Mouse (Mus musculus): ENCODE data around the gene Pdxk. TPM values are rescaled to one million over a fixed set of nuclear protein-coding genes. Genes with fewer than 3 reads are reported as not detected.
A peak's percentile ranks its signal among the peaks of the same experiment; 100 is the strongest.

The Pdxk gene
- polyA plus RNA-seq, 1 experiment from 2014 or later = 10.0 TPM

DNA sequence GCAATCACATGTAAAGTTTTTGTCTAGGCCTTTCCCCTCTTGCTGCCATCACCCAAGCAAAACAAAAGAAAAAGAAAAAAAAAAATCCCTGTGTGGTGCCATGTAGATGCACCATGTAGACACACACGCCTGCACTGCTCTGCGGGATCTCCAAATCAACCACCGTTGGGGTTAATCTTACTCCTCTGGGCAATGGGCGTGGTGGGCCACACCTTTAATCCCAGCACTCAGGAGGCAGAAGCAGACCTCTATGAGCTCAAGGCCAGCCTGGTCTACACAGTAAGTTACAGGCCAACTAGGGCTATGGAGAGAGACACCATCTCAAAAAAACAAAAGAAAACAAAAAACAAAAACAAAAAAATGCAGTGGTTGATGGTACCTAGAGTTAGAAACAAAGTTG lies 57.6 kb downstream of the Pdxk start:
- DNase-seq (ENCODE audit: low spot score) = no peak
- WGBS = 96% methylated on average over 4 of the region's 4 CpGs
- no peaks in the 10 kb centered on the region for H3K9me3 ChIP-seq
- peaks cover 10% of the 10 kb centered on the region for H3K4me1 ChIP-seq (replicated peaks)
- no peak overlapping the region for H3K27ac ChIP-seq
- H3K4me3 ChIP-seq = no peak overlapping the region
- H3K36me3 ChIP-seq = peaks cover 88% of the 10 kb centered on the region
- no peaks in the 10 kb centered on the region for H3K27me3 ChIP-seq (ENCODE audit: insufficient read depth, poor library complexity, severe bottlenecking)

DNA sequence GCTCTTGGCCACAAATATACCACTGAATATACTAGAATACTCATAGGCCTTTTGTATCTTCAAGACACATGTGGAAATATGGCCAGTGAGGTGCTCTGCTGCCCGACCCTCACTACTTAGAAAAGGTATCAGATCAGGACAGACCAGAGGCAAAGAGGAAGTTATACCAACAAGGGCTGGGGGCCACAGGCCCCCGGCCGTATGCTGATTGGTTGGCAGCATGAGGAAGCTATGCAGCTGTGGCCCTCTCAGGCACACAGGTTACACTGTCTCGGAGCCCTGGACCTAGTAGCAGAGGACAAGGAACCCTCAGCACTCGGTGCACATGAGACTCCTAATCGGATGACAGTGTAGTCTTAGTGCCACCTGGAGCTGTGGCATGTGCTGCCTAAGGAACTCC lies 58.6 kb downstream of the Pdxk start:
- no peak for DNase-seq (ENCODE audit: low spot score)
- Histone ChIP-seq H3K27me3 (ENCODE audit: insufficient read depth, poor library complexity, severe bottlenecking) (no peaks in the 10 kb centered on the region), H3K9me3 (no peaks in the 10 kb centered on the region), H3K4me1 (replicated peaks) (peaks cover under 1% of the 10 kb centered on the region; the same call in 1 of the 2 replicates), H3K4me3 (no peak overlapping the region), H3K27ac (no peak overlapping the region), H3K36me3 (peaks cover 97% of the 10 kb centered on the region)
- 95% methylated on average over 6 of the region's 6 CpGs for WGBS

DNA sequence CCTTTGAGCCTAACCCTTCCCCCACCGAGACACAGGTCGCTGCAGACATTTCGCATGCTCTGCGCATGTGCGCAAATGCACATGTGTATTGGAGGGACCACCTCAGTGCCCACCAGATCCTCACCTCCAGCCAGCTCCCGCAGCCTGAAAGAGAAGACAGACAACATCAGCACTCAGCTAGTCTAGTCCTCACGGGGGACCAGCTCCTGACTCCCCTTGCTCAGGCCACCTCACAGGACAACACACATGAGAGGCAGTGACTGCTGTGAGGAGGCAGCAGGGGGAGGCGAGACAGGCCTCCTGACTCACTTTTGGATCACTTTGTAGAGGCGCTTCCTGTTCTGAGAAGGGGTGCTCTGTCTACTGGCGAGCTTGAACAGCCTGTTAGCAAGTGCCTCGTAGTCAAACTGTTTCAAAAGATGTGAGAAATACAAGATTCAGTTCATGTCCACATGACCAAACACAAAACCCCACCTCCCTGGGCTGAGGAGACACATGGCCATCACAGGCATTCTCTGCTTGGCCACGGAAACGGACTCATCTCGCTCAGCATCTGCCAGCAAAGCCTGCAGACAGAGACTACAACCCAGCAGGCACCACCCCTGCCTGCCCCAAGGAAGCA lies 62.4 kb downstream of the Pdxk start:
- Histone ChIP-seq H3K27ac (no peak overlapping the region), H3K4me1 (replicated peaks) (peaks cover 13% of the 10 kb centered on the region), H3K27me3 (ENCODE audit: insufficient read depth, poor library complexity, severe bottlenecking) (0 out of 2 replicates have a peak, but pooled peaks cover 3% of the 10 kb centered on the region), H3K9me3 (no peaks in the 10 kb centered on the region), H3K4me3 (no peak overlapping the region), H3K36me3 (peaks cover 86% of the 10 kb centered on the region)
- DNase-seq (ENCODE audit: low spot score) = no peak
- WGBS = 94% methylated on average over 14 of the region's 14 CpGs

- H3K4me1 ChIP-seq (replicated peaks) = peaks cover 19% of the 10 kb centered on the region
- H3K4me3 ChIP-seq = no peak overlapping the region
- H3K9me3 ChIP-seq = no peaks in the 10 kb centered on the region
- H3K27me3 ChIP-seq (ENCODE audit: insufficient read depth, poor library complexity, severe bottlenecking) = peaks cover 6% of the 10 kb centered on the region; the same call in 1 of the 2 replicates
- H3K27ac ChIP-seq = no peak overlapping the region
- H3K36me3 ChIP-seq = peaks cover 74% of the 10 kb centered on the region
- 87% methylated on average over 2 of the region's 2 CpGs for WGBS
- DNase-seq (ENCODE audit: low spot score) = no peak
These were observed 63.6 kb downstream of the Pdxk start for GRCm38 (mm10) chr10:78401127-78401526.

DNA sequence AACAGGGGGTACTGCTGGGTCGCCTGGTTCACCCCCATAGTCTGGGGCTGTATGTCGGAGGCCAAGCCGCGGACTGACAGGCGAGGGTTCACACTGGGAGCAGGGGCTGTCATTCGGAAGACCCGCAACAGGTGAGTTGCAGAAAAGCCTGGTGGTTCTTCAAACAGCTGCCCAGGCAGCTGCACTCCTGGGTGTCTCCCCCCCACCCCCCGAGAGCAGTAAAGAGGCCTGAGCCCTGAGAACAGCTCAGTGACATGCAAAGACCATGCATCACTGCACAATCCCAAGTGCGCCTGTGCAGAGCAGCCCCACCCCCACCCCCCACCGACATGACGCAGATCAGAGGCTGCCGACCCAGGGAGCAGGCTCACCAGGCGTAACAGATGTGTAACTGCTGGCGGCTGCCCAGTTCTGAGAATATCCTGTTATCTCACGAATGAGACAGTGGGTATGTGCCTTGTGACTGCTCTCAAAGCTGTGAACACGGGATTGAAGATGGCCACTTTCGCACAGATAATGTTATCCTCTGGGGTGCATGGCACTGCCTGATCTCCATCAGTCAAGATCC lies 65.6 kb downstream of the Pdxk start:
- DNase-seq (ENCODE audit: low spot score) = peak; percentile 41
- H3K36me3 ChIP-seq = peaks cover 56% of the 10 kb centered on the region
- H3K27me3 ChIP-seq (ENCODE audit: insufficient read depth, poor library complexity, severe bottlenecking) = peaks cover 6% of the 10 kb centered on the region; the same call in 1 of the 2 replicates
- H3K9me3 ChIP-seq = no peaks in the 10 kb centered on the region
- H3K4me3 ChIP-seq = no peak overlapping the region
- 43% methylated on average over 17 of the region's 17 CpGs for WGBS
- H3K4me1 ChIP-seq (replicated peaks) = peaks cover 27% of the 10 kb centered on the region
- no peak overlapping the region for H3K27ac ChIP-seq

GRCm38 (mm10) chr10:78396625-78396885 lies 68.2 kb downstream of the Pdxk start:
- H3K9me3 ChIP-seq = no peaks in the 10 kb centered on the region
- peaks cover 22% of the 10 kb centered on the region for H3K27me3 ChIP-seq (ENCODE audit: insufficient read depth, poor library complexity, severe bottlenecking)
- H3K4me3 ChIP-seq = 0 out of 2 replicates have a peak overlapping the region, but pooled peaks have one; percentile 27
- H3K36me3 ChIP-seq = peaks cover 30% of the 10 kb centered on the region
- no peak overlapping the region for H3K27ac ChIP-seq
- peaks cover 34% of the 10 kb centered on the region for H3K4me1 ChIP-seq (replicated peaks)
- DNase-seq (ENCODE audit: low spot score) = no peak
- WGBS = 61% methylated on average over 4 of the region's 4 CpGs

- peak overlapping the region; percentile 27 for H3K4me3 ChIP-seq
- DNase-seq (ENCODE audit: low spot score) = peak; percentile 97
- peak overlapping the region; percentile 67 for H3K27ac ChIP-seq
- peaks cover 27% of the 10 kb centered on the region for H3K27me3 ChIP-seq (ENCODE audit: insufficient read depth, poor library complexity, severe bottlenecking)
- WGBS = 5% methylated on average over 17 of the region's 17 CpGs
- peaks cover 24% of the 10 kb centered on the region for H3K36me3 ChIP-seq
- no peaks in the 10 kb centered on the region for H3K9me3 ChIP-seq
- peaks cover 36% of the 10 kb centered on the region for H3K4me1 ChIP-seq (replicated peaks)
These were observed 68.8 kb downstream of the Pdxk start for GRCm38 (mm10) chr10:78395819-78396624.

DNA sequence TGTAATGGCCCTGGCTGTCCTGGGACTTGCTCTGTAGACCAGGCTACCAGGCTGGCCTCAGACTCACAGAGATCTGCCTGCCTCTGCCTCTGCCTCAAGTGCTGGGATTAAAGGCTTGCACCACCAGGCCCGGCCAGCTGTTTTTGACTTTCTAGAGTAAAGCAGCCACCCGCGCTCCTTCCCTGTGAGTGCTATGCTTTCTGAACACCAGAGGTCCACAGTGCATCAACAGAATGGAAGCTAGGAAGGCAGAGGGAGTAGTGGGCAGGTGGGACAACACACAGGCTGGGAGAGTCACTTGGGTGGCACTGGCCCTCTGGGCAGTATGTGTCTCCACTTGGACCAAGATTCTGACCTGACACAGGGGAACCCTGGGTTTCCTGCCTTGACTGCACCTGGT lies 69.4 kb downstream of the Pdxk start:
- Histone ChIP-seq H3K27ac (peak overlapping the region; percentile 67), H3K36me3 (peaks cover 18% of the 10 kb centered on the region), H3K27me3 (ENCODE audit: insufficient read depth, poor library complexity, severe bottlenecking) (peaks cover 33% of the 10 kb centered on the region), H3K9me3 (no peaks in the 10 kb centered on the region), H3K4me1 (replicated peaks) (peaks cover 36% of the 10 kb centered on the region), H3K4me3 (no peak overlapping the region)
- DNase-seq (ENCODE audit: low spot score) = no peak
- 73% methylated on average over 3 of the region's 3 CpGs for WGBS

GRCm38 (mm10) chr10:78392072-78392471 lies 72.7 kb downstream of the Pdxk start:
- peaks cover 23% of the 10 kb centered on the region for H3K4me1 ChIP-seq (replicated peaks)
- H3K27me3 ChIP-seq (ENCODE audit: insufficient read depth, poor library complexity, severe bottlenecking) = peaks cover 55% of the 10 kb centered on the region
- peak; percentile 82 for DNase-seq (ENCODE audit: low spot score)
- 2% methylated on average over 18 of the region's 18 CpGs for WGBS
- H3K4me3 ChIP-seq = peak overlapping the region; percentile 30; the same call in 1 of the 2 replicates
- no peaks in the 10 kb centered on the region for H3K9me3 ChIP-seq
- no peaks in the 10 kb centered on the region for H3K36me3 ChIP-seq
- H3K27ac ChIP-seq = no peak overlapping the region

- DNase-seq (ENCODE audit: low spot score) = no peak
- Histone ChIP-seq H3K9me3 (no peaks in the 10 kb centered on the region), H3K4me1 (replicated peaks) (peaks cover 16% of the 10 kb centered on the region), H3K27me3 (ENCODE audit: insufficient read depth, poor library complexity, severe bottlenecking) (peaks cover 52% of the 10 kb centered on the region), H3K27ac (no peak overlapping the region), H3K36me3 (no peaks in the 10 kb centered on the region), H3K4me3 (no peak overlapping the region)
- WGBS = 9% methylated on average over 4 of the region's 4 CpGs
These were observed 73.7 kb downstream of the Pdxk start for GRCm38 (mm10) chr10:78390982-78391470.

DNA sequence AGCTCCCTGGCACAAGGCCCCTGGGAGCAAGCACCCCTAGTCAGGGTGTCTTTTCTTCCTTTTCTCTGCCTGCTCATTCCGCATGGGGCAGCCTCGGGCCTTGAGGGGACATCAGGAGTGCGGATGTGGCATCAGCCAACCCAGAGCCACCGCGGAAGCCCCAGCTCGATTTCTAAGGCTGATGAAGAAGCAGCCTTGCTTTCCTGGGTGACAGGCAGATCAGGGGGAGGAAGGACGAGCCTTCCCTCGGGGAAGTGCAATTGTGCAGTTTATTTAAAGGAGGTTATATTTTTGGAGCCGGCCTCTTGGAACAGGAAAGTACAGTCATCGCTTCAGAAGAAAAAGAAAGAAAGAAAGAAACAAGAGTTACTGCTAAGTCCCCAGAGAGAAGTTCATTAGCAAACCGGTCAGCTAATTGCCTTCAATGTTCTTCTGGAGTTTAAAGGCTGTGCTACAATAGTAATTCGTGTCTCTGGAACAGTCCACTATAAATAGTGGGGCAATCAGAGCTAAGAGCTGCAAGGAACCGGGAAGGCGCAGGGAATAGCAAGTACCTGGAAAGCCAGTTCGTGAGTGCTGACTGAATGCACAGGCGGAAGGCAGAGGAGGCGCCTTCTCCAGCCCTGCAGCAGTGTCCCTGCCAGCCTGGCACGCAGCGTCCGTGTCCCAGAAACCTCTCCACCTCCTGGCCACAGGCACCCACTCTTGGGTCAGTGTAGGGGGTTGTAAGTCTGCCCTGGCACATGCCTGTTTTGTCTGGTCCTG lies 76.4 kb downstream of the Pdxk start:
- H3K4me3 ChIP-seq = no peak overlapping the region
- DNase-seq (ENCODE audit: low spot score) = no peak
- H3K27ac ChIP-seq = no peak overlapping the region
- H3K27me3 ChIP-seq (ENCODE audit: insufficient read depth, poor library complexity, severe bottlenecking) = peaks cover 52% of the 10 kb centered on the region
- H3K36me3 ChIP-seq = no peaks in the 10 kb centered on the region
- WGBS = 73% methylated on average over 20 of the region's 20 CpGs
- no peaks in the 10 kb centered on the region for H3K9me3 ChIP-seq
- peaks cover 9% of the 10 kb centered on the region; the same call in 1 of the 2 replicates for H3K4me1 ChIP-seq (replicated peaks)

Measured in hindbrain, embryonic 10.5 days (tissue).